Mouse (Mus musculus) A20 (cell line): ENCODE data around the gene Cdhr4.
"Not testable (repeated sequence)": the region's sequence is repeated elsewhere in the genome, so short reads cannot be mapped to it uniquely, and the experiment has no call there.

Experiments used
- DNase-seq: peaks from one replicate; pipeline ENCODE4 v3.0.0-alpha.2; 2011; ENCODE audit warnings: low read depth, low spot score

Gene Cdhr4

GRCm38 (mm10) chr9:108003531-108003890, 11.2 kb downstream of the Cdhr4 start:
- no peak for DNase-seq

DNA sequence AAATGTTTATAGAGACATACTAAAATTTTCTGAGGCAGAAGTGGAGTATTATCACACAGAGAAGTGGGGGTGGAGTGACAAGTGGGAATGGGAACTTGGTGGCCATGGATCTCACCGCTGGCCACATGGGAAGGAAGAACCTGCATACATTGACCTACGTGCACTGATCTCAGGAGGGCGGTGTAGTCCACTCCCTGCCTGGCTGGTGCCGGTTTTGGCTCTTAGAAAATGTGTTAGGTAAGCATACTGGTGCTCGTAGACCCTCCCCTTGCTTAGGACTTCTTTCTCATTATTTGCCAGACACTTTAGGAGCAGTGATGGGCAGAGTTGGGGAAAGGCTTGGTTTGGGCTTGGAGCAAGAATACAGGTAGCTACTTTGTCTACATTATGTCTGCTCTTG, 15.7 kb downstream of the Cdhr4 start:
- DNase-seq: no peak

- DNase-seq: no peak
Observed at GRCm38 (mm10) chr9:108010385-108010784, 18.1 kb downstream of the Cdhr4 start.

GRCm38 (mm10) chr9:108013577-108013976, 21.3 kb downstream of the Cdhr4 start:
- not testable (repeated sequence) for DNase-seq

- no peak for DNase-seq
Observed at GRCm38 (mm10) chr9:108017127-108017526, 24.8 kb downstream of the Cdhr4 start.

DNA sequence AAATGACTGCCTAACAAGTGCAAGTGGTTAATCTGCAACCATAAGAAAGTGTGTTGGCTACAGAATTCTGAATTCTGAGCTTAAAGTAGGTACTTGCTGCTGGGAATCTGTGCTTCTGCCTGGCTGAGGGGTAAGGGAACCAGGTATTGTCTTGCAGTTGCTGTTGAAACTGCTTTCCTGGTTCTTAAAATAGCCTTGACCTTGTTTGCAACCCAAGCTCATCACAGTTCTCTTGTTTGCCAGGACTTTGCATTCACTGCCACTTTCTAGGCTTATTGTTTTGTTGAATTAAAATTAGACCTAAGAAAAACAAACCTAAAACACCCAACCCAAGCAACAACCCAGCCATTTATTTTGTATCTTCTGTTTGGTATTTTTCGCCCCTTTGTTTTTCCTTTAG, 28.4 kb downstream of the Cdhr4 start:
- no peak for DNase-seq

DNA sequence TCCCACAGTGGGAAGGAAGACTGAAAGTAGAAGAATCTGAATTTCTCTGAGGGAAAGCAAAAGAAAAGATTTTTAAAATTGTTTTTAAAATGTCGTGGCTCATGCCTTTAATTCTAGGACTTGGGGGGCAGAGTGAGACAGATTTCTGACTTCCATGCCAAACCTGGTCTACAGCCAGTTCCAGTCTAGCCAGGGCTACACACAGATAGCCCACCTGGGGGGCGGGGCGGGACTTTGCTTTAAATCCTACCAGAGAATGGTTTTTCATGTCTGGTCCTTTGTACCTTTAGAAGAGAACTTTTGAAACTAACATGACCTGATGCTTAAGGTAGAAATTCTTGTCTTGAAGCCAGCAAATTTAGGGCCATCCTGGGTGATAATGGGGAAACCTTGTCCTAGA, 30.9 kb downstream of the Cdhr4 start:
- DNase-seq: no peak

DNA sequence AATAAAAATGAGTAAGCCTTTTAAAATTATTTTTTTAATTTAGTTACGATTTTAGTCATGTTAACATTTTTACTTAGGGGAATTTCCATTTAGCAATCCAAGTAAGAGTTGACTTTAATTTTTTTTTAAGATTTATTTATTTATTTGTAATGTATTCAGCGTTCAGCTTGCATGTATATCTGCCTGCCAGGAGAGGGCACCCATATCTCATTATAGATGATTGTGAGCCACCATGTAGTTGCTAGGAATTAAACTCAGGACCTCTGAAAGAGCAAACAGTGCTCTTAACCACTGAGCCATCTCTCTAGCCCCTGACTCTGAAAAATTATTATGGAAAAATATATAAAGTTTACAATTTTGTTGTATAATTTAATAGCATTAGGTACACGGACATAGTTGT, 34.3 kb downstream of the Cdhr4 start:
- peak; percentile 37 for DNase-seq

GRCm38 (mm10) chr9:108027867-108028266, 35.6 kb downstream of the Cdhr4 start:
- no peak for DNase-seq

- no peak for DNase-seq
Observed at GRCm38 (mm10) chr9:108032126-108032525, 39.8 kb downstream of the Cdhr4 start.

DNA sequence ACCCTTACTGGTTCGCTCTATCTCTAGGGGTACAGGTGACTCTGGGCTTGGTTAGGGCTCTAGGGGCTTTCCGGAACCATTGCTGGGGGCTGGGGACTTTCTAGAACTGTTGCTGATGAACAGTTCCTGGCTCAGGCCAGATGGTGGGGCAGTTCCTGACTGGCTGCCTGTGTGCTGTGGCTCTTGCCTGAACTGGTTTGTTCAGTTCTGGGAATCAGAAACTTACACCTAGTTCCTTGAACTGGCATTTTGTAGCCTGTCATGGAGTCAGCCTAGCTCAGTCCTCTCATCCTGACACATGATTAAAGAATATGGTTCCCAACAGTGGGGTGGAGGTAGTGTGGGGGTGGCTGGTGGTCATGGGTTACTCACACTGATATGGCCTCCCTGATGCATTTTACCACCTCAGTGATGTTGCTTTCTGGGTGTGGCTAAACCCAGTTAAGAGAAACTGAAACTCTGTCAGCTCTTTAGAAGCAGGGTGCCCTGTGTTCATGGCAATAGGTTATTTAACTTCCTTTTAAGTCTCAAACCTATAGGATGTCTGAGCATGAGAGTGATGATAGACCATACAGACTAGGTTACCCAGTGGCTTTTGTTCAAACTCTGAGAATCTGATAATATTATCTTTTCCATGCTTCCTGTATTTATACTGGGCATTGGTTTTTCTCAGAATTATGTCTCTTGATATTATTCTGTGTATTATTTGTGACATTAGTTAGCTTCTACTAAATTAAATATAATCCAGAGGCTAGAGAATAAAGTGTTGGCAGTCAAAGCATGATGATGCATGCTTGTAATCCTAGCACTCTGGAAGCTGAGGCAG, 43.2 kb downstream of the Cdhr4 start:
- DNase-seq: peak; percentile 87

- DNase-seq: no peak
Observed at GRCm38 (mm10) chr9:108044751-108045492, 52.6 kb downstream of the Cdhr4 start.

DNA sequence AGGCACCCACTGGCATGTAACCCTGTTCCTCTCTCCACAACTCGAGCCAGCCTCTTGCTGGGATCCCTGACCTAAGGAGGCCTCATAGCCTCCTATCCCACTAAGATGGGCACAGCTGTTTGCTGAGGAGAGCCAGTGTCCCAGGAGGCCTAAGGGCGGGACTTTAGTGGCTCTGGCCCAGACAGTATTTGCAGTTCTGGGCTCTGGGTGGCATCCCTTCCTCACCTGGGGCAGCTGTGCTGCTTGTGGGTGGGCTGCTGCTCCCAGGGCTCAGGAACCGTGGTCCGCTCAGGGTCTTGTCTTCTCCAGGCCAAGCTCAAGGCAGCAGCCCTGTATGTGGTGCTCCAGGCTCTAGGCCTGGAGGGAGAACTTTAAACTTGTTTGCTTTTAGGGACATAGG, 54.3 kb downstream of the Cdhr4 start:
- DNase-seq: no peak

GRCm38 (mm10) chr9:108047601-108048565, 55.6 kb downstream of the Cdhr4 start:
- DNase-seq: no peak

DNA sequence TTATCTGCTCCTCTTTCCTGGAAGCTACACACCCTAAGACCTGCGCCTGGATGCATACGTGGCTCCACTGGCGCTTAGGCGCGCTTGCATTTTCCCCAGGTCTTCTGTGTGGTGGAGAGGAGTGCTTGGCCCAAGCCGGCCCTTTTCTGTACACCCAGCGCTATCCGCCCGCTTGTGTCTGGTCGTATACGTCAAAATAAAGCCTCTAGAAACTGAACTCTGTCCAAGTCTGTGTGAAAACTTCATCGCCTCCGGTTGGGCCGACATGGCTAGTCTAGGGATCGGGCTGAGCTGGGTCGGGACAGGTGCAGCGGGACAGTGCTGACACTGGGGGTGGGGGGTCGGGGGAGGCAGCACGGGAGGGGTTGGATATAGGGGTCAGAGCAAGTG, 56.3 kb downstream of the Cdhr4 start:
- DNase-seq: no peak

- peak; percentile 98 for DNase-seq
Observed at GRCm38 (mm10) chr9:108049016-108049455, 56.7 kb downstream of the Cdhr4 start, which contains the start of gene Gmppb. Gene Gmppb (plus strand): TSS chr9:108049242.
